Mouse (Mus musculus): Measurements from ENCODE around the gene Ube2h.
"Not testable (repeated sequence)": the region's sequence is repeated elsewhere in the genome, so short reads cannot be mapped to it uniquely, and the experiment has no call there.

Gene Ube2h

GRCm38 (mm10) chr6:30245397-30245796 is 58.9 kb downstream of the Ube2h start:
- peak in 1 of 2 experiments; percentile 66 for DNase-seq (ENCODE audit: low spot score in 2 of 2)

- no peak for DNase-seq (ENCODE audit: low spot score in 2 of 2)
Observed at GRCm38 (mm10) chr6:30243347-30244007, 60.9 kb downstream of the Ube2h start.

- DNase-seq (ENCODE audit: low spot score in 2 of 2) = no peak
Observed at GRCm38 (mm10) chr6:30242928-30243327, 61.4 kb downstream of the Ube2h start.

GRCm38 (mm10) chr6:30240105-30240504 is 64.2 kb downstream of the Ube2h start:
- no peak for DNase-seq (ENCODE audit: low spot score in 2 of 2)

- no peak for DNase-seq (ENCODE audit: low spot score in 2 of 2)
Observed at GRCm38 (mm10) chr6:30239207-30239606, 65.1 kb downstream of the Ube2h start.

- no peak for DNase-seq (ENCODE audit: low spot score in 2 of 2)
Observed at GRCm38 (mm10) chr6:30238079-30238478, 66.3 kb downstream of the Ube2h start.

- peak; percentile 37 to 55 for DNase-seq (ENCODE audit: low spot score in 2 of 2)
Observed at GRCm38 (mm10) chr6:30236564-30236963, 67.8 kb downstream of the Ube2h start.

GRCm38 (mm10) chr6:30231758-30232293 is 72.5 kb downstream of the Ube2h start:
- no peak for DNase-seq (ENCODE audit: low spot score in 2 of 2)

- no peak for DNase-seq (ENCODE audit: low spot score in 2 of 2)
Observed at GRCm38 (mm10) chr6:30230246-30230645, 74.1 kb downstream of the Ube2h start.

GRCm38 (mm10) chr6:30228921-30229320 is 75.4 kb downstream of the Ube2h start:
- DNase-seq (ENCODE audit: low spot score in 2 of 2) = no peak

GRCm38 (mm10) chr6:30228353-30228752 is 76.0 kb downstream of the Ube2h start:
- no peak for DNase-seq (ENCODE audit: low spot score in 2 of 2)

GRCm38 (mm10) chr6:30226971-30227700 is 77.2 kb downstream of the Ube2h start:
- DNase-seq (ENCODE audit: low spot score in 2 of 2) = no peak

- no peak for DNase-seq (ENCODE audit: low spot score in 2 of 2)
Observed at GRCm38 (mm10) chr6:30224693-30225092, 79.6 kb downstream of the Ube2h start.

- DNase-seq (ENCODE audit: low spot score in 2 of 2) = peak; percentile 52 to 61
Observed at GRCm38 (mm10) chr6:30222321-30222720, 82.0 kb downstream of the Ube2h start.

GRCm38 (mm10) chr6:30217581-30217980 is 86.8 kb downstream of the Ube2h start:
- DNase-seq (ENCODE audit: low spot score in 2 of 2) = no peak

GRCm38 (mm10) chr6:30212468-30212867 is 91.9 kb downstream of the Ube2h start:
- DNase-seq (ENCODE audit: low spot score in 2 of 2) = no peak

GRCm38 (mm10) chr6:30211641-30212455 is 92.5 kb downstream of the Ube2h start:
- no peak for DNase-seq (ENCODE audit: low spot score in 2 of 2)

- peak; percentile 71 to 85 for DNase-seq (ENCODE audit: low spot score in 2 of 2)
Observed at GRCm38 (mm10) chr6:30210788-30211187, 93.6 kb downstream of the Ube2h start.

- no peak for DNase-seq (ENCODE audit: low spot score in 2 of 2)
Observed at GRCm38 (mm10) chr6:30208844-30209243, 95.5 kb downstream of the Ube2h start.

GRCm38 (mm10) chr6:30205587-30206202 is 98.6 kb downstream of the Ube2h start:
- peak; percentile 70 to 83 for DNase-seq (ENCODE audit: low spot score in 2 of 2)

- DNase-seq (ENCODE audit: low spot score in 2 of 2) = not testable (repeated sequence)
Observed at GRCm38 (mm10) chr6:30205180-30205538, 99.2 kb downstream of the Ube2h start.
